ENCODE assay signal across 12 mouse cellular contexts in the genomic region with DNA sequence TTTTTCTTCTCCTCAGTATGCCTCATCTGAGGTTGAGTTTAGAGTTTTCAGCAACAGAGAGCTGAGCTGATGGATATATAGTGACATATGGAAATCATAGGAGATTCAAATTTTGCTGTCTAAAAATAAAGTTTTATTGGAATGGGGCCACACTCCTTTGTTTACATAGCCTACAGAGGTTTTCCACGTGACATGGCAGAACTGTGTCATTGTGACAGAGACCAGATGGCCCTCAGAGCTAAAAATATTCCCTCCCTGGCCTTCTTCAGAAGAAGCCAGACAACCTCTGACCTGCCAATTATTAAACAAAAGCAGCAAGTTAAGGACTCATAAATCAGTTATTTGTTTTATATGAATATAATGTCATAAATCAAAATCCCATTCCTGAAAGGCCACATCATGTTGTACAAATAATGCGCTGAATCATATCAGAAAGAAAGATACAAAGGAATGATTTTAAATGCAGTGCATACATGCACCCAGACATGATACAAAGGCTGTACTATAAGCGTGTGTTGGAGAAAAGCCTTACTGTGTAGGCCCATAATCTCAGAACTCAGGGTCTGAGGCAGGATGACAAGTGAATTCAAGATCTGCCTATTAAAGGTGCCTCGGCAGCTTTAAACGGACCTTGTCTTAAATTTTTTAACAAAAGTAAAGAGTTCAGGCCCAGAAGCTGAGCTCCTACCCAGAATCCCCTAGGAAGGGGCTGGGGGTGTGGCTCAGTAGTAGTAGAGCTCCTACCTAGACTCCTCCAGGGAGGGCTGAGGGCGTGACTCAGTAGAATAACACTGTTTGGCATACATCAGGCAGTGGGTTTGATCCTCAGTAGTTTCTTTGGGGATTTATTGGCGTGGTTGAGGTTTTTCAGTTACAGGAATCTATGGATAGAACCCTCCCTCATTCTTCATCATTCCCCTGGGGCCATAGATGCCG. TPM values are rescaled to one million over a fixed set of nuclear protein-coding genes. Genes with fewer than 3 reads are reported as not detected.
DNase-seq lines count a peak whose midpoint lies in the region; ATAC-seq and TF ChIP-seq lines count a peak whose summit lies in the region.
"Had no signal": no experiment of that assay in that cellular context is flagged by ENCODE, and none has a peak within 500 bp of the region (broad histone marks: within the 10 kb centered on the region; RNA-seq: fewer than 3 reads in every experiment).

No protein-coding gene starts in this region.

- no peak overlapping the region for H3K4me2 ChIP-seq in heart, embryonic 16.5 days (ENCODE audit: low read depth, low read length)
- H3K4me2 ChIP-seq in lung, embryonic 16.5 days (ENCODE audit: low read depth, low read length) = no peak overlapping the region
- no peak overlapping the region for H3K4me2 ChIP-seq in hindbrain, embryonic 16.5 days (ENCODE audit: low read length)
- no peak overlapping the region for H3K4me2 ChIP-seq in hindbrain, embryonic 12.5 days (replicated peaks)
- H3K4me2 ChIP-seq: limb, embryonic 12.5 days; midbrain, embryonic 12.5 days had no signal

- peak overlapping the region; percentile 26; the same call in 1 of the 2 replicates for H3K9ac ChIP-seq in heart, embryonic 16.5 days (ENCODE audit: low read length)
- H3K9ac ChIP-seq in lung, embryonic 16.5 days (ENCODE audit: low read length) = no peak overlapping the region
- no peak overlapping the region for H3K9ac ChIP-seq in hindbrain, embryonic 16.5 days (ENCODE audit: low read depth, low read length)
- no peak overlapping the region for H3K9ac ChIP-seq in hindbrain, embryonic 12.5 days
- H3K9ac ChIP-seq: limb, embryonic 12.5 days; midbrain, embryonic 12.5 days had no signal

- H3K27ac ChIP-seq in cerebellum, adult 2 months (ENCODE audit: insufficient read depth, low read length) = no peak overlapping the region
- peak overlapping the region; percentile 93 for H3K27ac ChIP-seq in heart, embryonic 16.5 days (ENCODE audit: low read length)
- H3K27ac ChIP-seq in lung, embryonic 16.5 days (ENCODE audit: low read length) = 0 out of 2 replicates have a peak overlapping the region, but pooled peaks have one; percentile 10
- no peak overlapping the region for H3K27ac ChIP-seq in hindbrain, embryonic 16.5 days (ENCODE audit: low read depth, low read length)
- no peak overlapping the region for H3K27ac ChIP-seq in hindbrain, embryonic 12.5 days
- H3K27ac ChIP-seq: limb, embryonic 12.5 days; midbrain, embryonic 12.5 days had no signal

- ATAC-seq in heart, embryonic 16.5 days (replicated peaks; ENCODE audit: extremely low read depth, insufficient read depth, low FRiP score) = peak; percentile 91
- peak; percentile 93 for ATAC-seq in lung, embryonic 16.5 days (ENCODE audit: low read depth)
- ATAC-seq in hindbrain, embryonic 16.5 days = no peak
- no peak for ATAC-seq in hindbrain, embryonic 12.5 days (ENCODE audit: low FRiP score)

- no peaks in the 10 kb centered on the region for H3K36me3 ChIP-seq in heart, embryonic 16.5 days (ENCODE audit: control insufficient read depth, insufficient read depth)
- no peaks in the 10 kb centered on the region for H3K36me3 ChIP-seq in lung, embryonic 16.5 days (ENCODE audit: control insufficient read depth, insufficient read depth, low read length)
- no peaks in the 10 kb centered on the region for H3K36me3 ChIP-seq in hindbrain, embryonic 16.5 days (ENCODE audit: control insufficient read depth, insufficient read depth, low read length)
- no peaks in the 10 kb centered on the region for H3K36me3 ChIP-seq in hindbrain, embryonic 12.5 days
- H3K36me3 ChIP-seq: limb, embryonic 12.5 days; midbrain, embryonic 12.5 days had no signal

- 72% methylated on average over 8 of the region's 8 CpGs for WGBS in cerebellum, adult 2 months
- WGBS in heart, embryonic 16.5 days = 53% methylated on average over 8 of the region's 8 CpGs
- 57% methylated on average over 8 of the region's 8 CpGs for WGBS in lung, embryonic 16.5 days
- WGBS in hindbrain, embryonic 16.5 days = 82% methylated on average over 8 of the region's 8 CpGs
- 86% methylated on average over 8 of the region's 8 CpGs for WGBS in hindbrain, embryonic 12.5 days

- TF ChIP-seq CTCF in cerebellum, adult 2 months (IDR thresholded peaks at IDR 0.05; ENCODE audit: borderline replicate concordance, insufficient read depth, low read depth, low read length) = no peak

- H3K4me3 ChIP-seq in cerebellum, adult 2 months (replicated peaks; ENCODE audit: insufficient read depth, low read depth, low read length) = no peak overlapping the region
- H3K4me3 ChIP-seq in heart, embryonic 16.5 days (ENCODE audit: low read length) = no peak overlapping the region
- H3K4me3 ChIP-seq in lung, embryonic 16.5 days (ENCODE audit: low read length) = no peak overlapping the region
- H3K4me3 ChIP-seq in hindbrain, embryonic 16.5 days (ENCODE audit: low read length) = no peak overlapping the region
- no peak overlapping the region for H3K4me3 ChIP-seq in hindbrain, embryonic 12.5 days
- H3K4me3 ChIP-seq: limb, embryonic 12.5 days; midbrain, embryonic 12.5 days had no signal

- peaks cover 11% of the 10 kb centered on the region; the same call in 1 of the 2 replicates for H3K4me1 ChIP-seq in cerebellum, adult 2 months (ENCODE audit: control insufficient read depth, insufficient read depth, low read length)
- peaks cover 10% of the 10 kb centered on the region for H3K4me1 ChIP-seq in heart, embryonic 16.5 days (ENCODE audit: control insufficient read depth, insufficient read depth, low read length)
- H3K4me1 ChIP-seq in lung, embryonic 16.5 days (replicated peaks; ENCODE audit: control insufficient read depth, insufficient read depth, low read length) = peaks cover 5% of the 10 kb centered on the region
- H3K4me1 ChIP-seq in hindbrain, embryonic 16.5 days (ENCODE audit: control insufficient read depth, insufficient read depth, low read depth, low read length) = no peaks in the 10 kb centered on the region
- H3K4me1 ChIP-seq in hindbrain, embryonic 12.5 days = no peaks in the 10 kb centered on the region
- H3K4me1 ChIP-seq: limb, embryonic 12.5 days; midbrain, embryonic 12.5 days had no signal

- H3K9me3 ChIP-seq in heart, embryonic 16.5 days (replicated peaks; ENCODE audit: control insufficient read depth, low read length) = 0 out of 2 replicates have a peak, but pooled peaks cover 2% of the 10 kb centered on the region
- no peaks in the 10 kb centered on the region for H3K9me3 ChIP-seq in lung, embryonic 16.5 days (ENCODE audit: control insufficient read depth, low read length)
- no peaks in the 10 kb centered on the region for H3K9me3 ChIP-seq in hindbrain, embryonic 16.5 days (ENCODE audit: control insufficient read depth, low read length)
- no peaks in the 10 kb centered on the region for H3K9me3 ChIP-seq in hindbrain, embryonic 12.5 days (replicated peaks)
- H3K9me3 ChIP-seq: limb, embryonic 12.5 days; midbrain, embryonic 12.5 days had no signal

- DNase-seq in cerebellum, adult 2 months = peak; percentile 27 to 77
- DNase-seq in cerebellum, adult 11 months = no peak
- DNase-seq in NIH3T3 (ENCODE audit: low read depth) = peak; percentile 71
- no peak for DNase-seq in adrenal gland, adult 2 months
- DNase-seq: gastrocnemius, postnatal 10 days had no signal

- no peak for TF ChIP-seq POLR2A in cerebellum, adult 2 months (IDR thresholded peaks at IDR 0.05; ENCODE audit: borderline replicate concordance, insufficient read depth, low read length)

- H3K27me3 ChIP-seq in cerebellum, adult 2 months (ENCODE audit: control insufficient read depth, insufficient read depth, low read length) = no peaks in the 10 kb centered on the region
- no peaks in the 10 kb centered on the region for H3K27me3 ChIP-seq in heart, embryonic 16.5 days (ENCODE audit: control insufficient read depth, insufficient read depth, low read length)
- H3K27me3 ChIP-seq in lung, embryonic 16.5 days (ENCODE audit: control insufficient read depth, insufficient read depth, low read depth, low read length) = no peaks in the 10 kb centered on the region
- no peaks in the 10 kb centered on the region for H3K27me3 ChIP-seq in hindbrain, embryonic 16.5 days (replicated peaks; ENCODE audit: control insufficient read depth, insufficient read depth, low read length)
- H3K27me3 ChIP-seq in hindbrain, embryonic 12.5 days = no peaks in the 10 kb centered on the region
- H3K27me3 ChIP-seq: limb, embryonic 12.5 days; midbrain, embryonic 12.5 days had no signal

RNA-seq across cellular contexts. Expression of a gene that starts 57.3 kb away (rescaled TPM):
- 22.2 and 24.6 TPM in 2 replicates for polyA plus RNA-seq in cerebellum, adult 2 months (2012; rRNA removed)
- polyA plus RNA-seq in heart, embryonic 16.5 days (2015; fragmentation: Nextera tagmentation; extraction: Ambion mirVana) = 1.3 and 1.4 TPM in 2 replicates
- polyA plus RNA-seq in lung, embryonic 16.5 days (2015; fragmentation: Nextera tagmentation; extraction: Ambion mirVana) = 0.80 and 1.4 TPM in 2 replicates
- polyA plus RNA-seq in hindbrain, embryonic 16.5 days (2015; fragmentation: Nextera tagmentation; extraction: Ambion mirVana) = 5.9 and 8.1 TPM in 2 replicates
- 1 to 10 TPM; 2.5 to 6.4 TPM for total RNA-seq in adrenal gland, adult 2 months (2021)
- 2.9 and 3.0 TPM in 2 replicates for polyA plus RNA-seq in adrenal gland, adult 2 months (2012; rRNA removed)
- 4.6 and 5.6 TPM in 2 replicates for polyA plus RNA-seq in hindbrain, embryonic 12.5 days (2016; fragmentation: Nextera tagmentation; extraction: Ambion mirVana)
- total RNA-seq: neutrophil, adult 5-6 weeks had no signal

Comparison
In these comparisons a context has a peak if more than half of its experiments do, and no peak if none do; other contexts are left out.
1. DNase-seq: peak in cerebellum, adult 2 months (2 of 2) and NIH3T3 (single experiment); none in cerebellum, adult 11 months (single experiment) and adrenal gland, adult 2 months (single experiment).
2. H3K27ac ChIP-seq: peak in heart, embryonic 16.5 days (single experiment) and lung, embryonic 16.5 days (single experiment); none in cerebellum, adult 2 months (single experiment), hindbrain, embryonic 16.5 days (single experiment) and hindbrain, embryonic 12.5 days (single experiment).
3. ATAC-seq: peak in heart, embryonic 16.5 days (single experiment) and lung, embryonic 16.5 days (single experiment); none in hindbrain, embryonic 16.5 days (single experiment) and hindbrain, embryonic 12.5 days (single experiment).